Mouse (Mus musculus) G1E (cell line): ENCODE measurements around the gene Slc25a5.
A peak's percentile ranks its signal among the peaks of the same experiment; 100 is the strongest.

ENCODE experiments used
- CTCF ChIP-seq: IDR thresholded peaks from 2 replicates; pipeline ENCODE4 v1.5.1; 2012; ENCODE audit warnings: low read depth, low read length, inconsistent platforms, mixed read lengths
- GATA1 ChIP-seq: IDR thresholded peaks from 2 replicates; pipeline ENCODE4 v1.6.1; 2012; ENCODE audit warnings: borderline replicate concordance, low read length, inconsistent platforms, mixed read lengths

DNA sequence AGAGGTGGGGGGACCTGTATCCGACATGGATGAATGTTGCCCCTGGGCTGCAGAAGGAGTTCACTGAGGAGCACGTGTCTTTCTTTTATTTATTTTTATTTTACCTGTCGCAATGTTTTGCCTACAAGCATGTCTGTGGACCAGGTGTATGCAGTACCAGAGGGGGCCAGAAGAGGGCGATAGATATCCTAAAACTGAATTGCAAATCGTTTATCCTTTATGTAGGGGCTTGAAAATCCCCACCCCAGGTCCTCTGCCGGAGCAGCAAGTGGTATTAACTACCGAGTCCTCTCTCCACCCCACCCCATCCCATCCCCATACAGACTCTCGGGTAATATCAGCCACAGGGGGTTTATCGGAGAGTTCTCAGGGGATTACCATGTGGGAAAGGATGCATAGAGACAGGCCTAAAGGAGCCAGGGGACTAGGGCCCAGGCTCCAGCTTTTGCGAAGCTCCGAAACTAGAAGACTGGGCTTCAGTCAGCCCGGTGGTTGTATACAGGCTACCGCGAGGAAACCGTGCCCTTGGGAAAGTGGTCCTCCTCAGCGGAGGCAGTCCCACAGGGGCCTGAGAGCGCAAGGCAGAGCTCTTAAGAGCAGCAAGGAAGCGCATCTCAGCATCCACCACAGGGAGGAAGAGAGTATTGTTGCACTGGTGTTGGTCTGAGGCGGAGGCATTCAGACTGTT is 38.1 kb downstream of the Slc25a5 start:
- TF ChIP-seq CTCF: peak; percentile 50; the same call in 1 of the 2 replicates
- TF ChIP-seq GATA1: no peak
